Mouse (Mus musculus) bone marrow, adult 2 months (tissue): ENCODE results near the gene Hnrnph2.

ENCODE experiments used
- CTCF ChIP-seq: fragments of 200-500 bp; IDR thresholded peaks from 2 replicates; pipeline ENCODE4 v1.5.1; 2011; ENCODE audit warnings: low read length, control low read depth; ENCODE audit not compliant: control insufficient read depth, insufficient read depth
- POLR2A ChIP-seq: fragments of 200-500 bp; IDR thresholded peaks from 2 replicates; pipeline ENCODE4 v1.6.1; 2011; ENCODE audit warnings: low read depth, mild to moderate bottlenecking, control low read depth, low read length, borderline replicate concordance; ENCODE audit not compliant: control insufficient read depth

DNA sequence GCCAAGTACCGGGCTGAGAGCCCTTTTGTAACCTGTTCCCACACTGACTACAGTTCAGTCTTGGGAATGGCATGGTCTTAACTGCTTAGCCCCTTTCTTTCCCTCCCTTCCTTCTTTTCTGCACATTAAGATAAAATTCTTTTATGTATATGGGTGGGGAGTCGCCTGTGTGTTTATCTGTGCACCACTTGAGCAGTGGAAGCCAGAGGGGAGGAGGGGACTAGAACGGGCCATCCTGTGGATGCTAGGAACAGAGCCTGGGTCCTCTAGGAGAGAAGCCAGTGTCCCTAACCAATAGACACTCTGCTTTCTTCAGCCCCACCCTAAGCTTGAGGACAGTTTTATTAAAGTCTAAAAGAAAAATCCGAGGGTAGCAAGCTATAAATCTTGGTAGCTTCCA, 10.0 kb downstream of the Hnrnph2 start:
- no peak for TF ChIP-seq POLR2A
- no peak for TF ChIP-seq CTCF
